Mouse (Mus musculus) embryonic facial prominence, embryonic 11.5 days (tissue): ENCODE data around the gene Dzank1. TPM values are rescaled to one million over a fixed set of nuclear protein-coding genes. Genes with fewer than 3 reads are reported as not detected.

Experiments used
- ATAC-seq: fragments of 200-750 bp; cut with Nextera tagmentation; replicated peaks from 2 replicates; pipeline ENCODE4 v1.8.0; 2017; ENCODE audit warnings: low read depth; ENCODE audit not compliant: insufficient number of reproducible peaks, low FRiP score, low TSS enrichment
- DNase-seq: peaks from one replicate; pipeline ENCODE4 v3.0.0-alpha.2; 2015; ENCODE audit warnings: low spot score
- H3K27ac ChIP-seq: fragments of 300-500 bp; sonication (generic); replicated peaks from 2 replicates; pipeline ENCODE4 v1.5.1; 2014; ENCODE audit warnings: mild to moderate bottlenecking, low read depth, low read length, control low read depth
- H3K27me3 ChIP-seq: fragments of 300-500 bp; sonication (generic); 2 replicates; pipeline ENCODE4 v1.6.1; 2014; ENCODE audit warnings: mild to moderate bottlenecking, low read length, moderate library complexity, mixed read lengths; ENCODE audit not compliant: control insufficient read depth, insufficient read depth
- H3K36me3 ChIP-seq: fragments of 300-500 bp; sonication (generic); replicated peaks from 2 replicates; pipeline ENCODE4 v1.6.1; 2014; ENCODE audit warnings: low read depth, mild to moderate bottlenecking, low read length, moderate library complexity, mixed read lengths; ENCODE audit not compliant: control insufficient read depth, insufficient read depth
- H3K4me1 ChIP-seq: fragments of 300-500 bp; sonication (generic); 2 replicates; pipeline ENCODE4 v1.6.1; 2014; ENCODE audit warnings: low read length, mixed read lengths; ENCODE audit not compliant: control insufficient read depth, insufficient read depth
- H3K4me2 ChIP-seq: fragments of 300-500 bp; sonication (generic); 2 replicates; pipeline ENCODE4 v1.6.1; 2014; ENCODE audit warnings: low read depth, mild to moderate bottlenecking, control low read depth, low read length, moderate library complexity
- H3K4me3 ChIP-seq: fragments of 300-500 bp; sonication (generic); 2 replicates; pipeline ENCODE4 v1.5.1; 2014; ENCODE audit warnings: low read depth, low read length, control low read depth
- H3K9ac ChIP-seq: fragments of 300-500 bp; sonication (generic); replicated peaks from 2 replicates; pipeline ENCODE4 v1.6.1; 2014; ENCODE audit warnings: mild to moderate bottlenecking, control low read depth, low read length
- H3K9me3 ChIP-seq: fragments of 300-500 bp; sonication (generic); replicated peaks from 2 replicates; pipeline ENCODE4 v1.6.1; 2016; ENCODE audit warnings: mild to moderate bottlenecking, low read length, inconsistent platforms, mixed read lengths; ENCODE audit not compliant: control insufficient read depth
- WGBS: fragments of 180-500 bp; shearing (Covaris S2); extraction: QIAGEN DNeasy Blood & Tissue Kit; methylation state at CpG from one replicate; pipeline ENCODE4 v1.1.7; 2014; 5-methylcytosine and 5-hydroxymethylcytosine counted together
- polyA plus RNA-seq: library from polyadenylated mRNA; unstranded; fragments of >200 nt; fragmentation: Nextera tagmentation; extraction: Ambion mirVana; gene quantifications from 2 replicates; pipeline ENCODE4 v1.2.1, GENCODE M21; 2014

Gene Dzank1
- polyA plus RNA-seq, 1 experiment from 2014 or later, result 1.5 TPM

GRCm38 (mm10) chr2:144545061-144545460 lies 17.8 kb upstream of the Dzank1 start:
- no peak overlapping the region for H3K9ac ChIP-seq
- no peak overlapping the region for H3K27ac ChIP-seq
- H3K36me3 ChIP-seq, result no peaks in the 10 kb centered on the region
- no peaks in the 10 kb centered on the region for H3K9me3 ChIP-seq
- WGBS, result 94% methylated on average over 2 of the region's 2 CpGs
- H3K4me1 ChIP-seq, result no peaks in the 10 kb centered on the region
- ATAC-seq (no peak), DNase-seq (no peak)
- H3K27me3 ChIP-seq, result no peaks in the 10 kb centered on the region
- H3K4me3 ChIP-seq, result no peak overlapping the region
- H3K4me2 ChIP-seq, result no peak overlapping the region

DNA sequence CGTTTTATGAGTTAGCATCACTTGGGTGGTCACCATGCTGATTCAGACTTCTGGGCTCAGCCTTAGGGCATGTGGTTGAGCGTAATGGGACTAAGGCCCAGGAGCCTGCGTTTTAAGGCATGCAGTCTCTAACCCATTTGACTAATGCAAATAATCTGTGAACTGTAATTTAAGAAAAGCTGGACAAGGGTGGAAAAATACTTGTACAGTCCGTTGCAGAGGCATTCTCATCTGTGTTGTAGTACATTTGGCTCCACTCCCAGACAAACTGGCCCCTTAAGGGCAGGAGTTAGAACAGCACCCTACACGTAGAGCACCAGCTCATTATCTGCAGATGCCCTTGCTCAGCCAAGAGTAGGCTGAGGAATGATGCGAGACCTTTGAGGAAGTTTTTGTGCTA lies 17.4 kb upstream of the Dzank1 start:
- ATAC-seq, result no peak
- 91% methylated on average over 6 of the region's 6 CpGs for WGBS

GRCm38 (mm10) chr2:144543670-144544069 lies 16.5 kb upstream of the Dzank1 start:
- H3K9ac ChIP-seq, result no peak overlapping the region
- no peaks in the 10 kb centered on the region for H3K4me1 ChIP-seq
- no peak overlapping the region for H3K27ac ChIP-seq
- peaks cover 3% of the 10 kb centered on the region; the same call in 1 of the 2 replicates for H3K36me3 ChIP-seq
- H3K4me3 ChIP-seq, result no peak overlapping the region
- no peak for DNase-seq
- no peaks in the 10 kb centered on the region for H3K9me3 ChIP-seq
- WGBS, result 89% methylated on average over 6 of the region's 6 CpGs
- no peak overlapping the region for H3K4me2 ChIP-seq
- no peaks in the 10 kb centered on the region for H3K27me3 ChIP-seq
- no peak for ATAC-seq

More for the DNA sequence above, 17.4 kb upstream of the Dzank1 start:
- Histone ChIP-seq H3K27me3 (no peaks in the 10 kb centered on the region), H3K36me3 (no peaks in the 10 kb centered on the region; the same call in 1 of the 2 replicates), H3K4me2 (no peak overlapping the region), H3K9me3 (no peaks in the 10 kb centered on the region), H3K9ac (no peak overlapping the region), H3K4me1 (no peaks in the 10 kb centered on the region), H3K4me3 (no peak overlapping the region), H3K27ac (no peak overlapping the region)
- DNase-seq, result no peak

DNA sequence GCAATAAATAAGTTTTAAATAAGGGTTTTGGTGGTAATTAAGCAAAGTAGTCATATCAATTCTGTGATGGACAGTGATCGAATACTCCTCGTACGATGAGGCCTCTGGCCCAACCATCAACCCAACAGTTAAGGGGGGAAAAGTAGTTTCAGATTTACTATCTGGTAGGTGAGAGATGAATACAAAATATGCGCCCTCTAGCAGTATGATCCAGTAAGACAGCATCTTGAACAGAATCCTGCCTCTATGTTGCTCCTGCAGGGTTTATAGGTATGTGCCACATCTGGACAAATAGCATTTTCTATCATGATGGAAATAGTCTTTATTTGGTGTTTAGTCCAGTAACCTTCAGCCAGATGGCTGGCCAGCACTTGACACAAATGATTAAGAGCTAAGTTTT lies 14.0 kb upstream of the Dzank1 start:
- ATAC-seq, result no peak
- DNase-seq, result peak; percentile 32
- WGBS, result 91% methylated on average over 4 of the region's 4 CpGs
- H3K4me2 ChIP-seq, result no peak overlapping the region
- H3K4me3 ChIP-seq, result no peak overlapping the region
- H3K27ac ChIP-seq, result no peak overlapping the region
- no peaks in the 10 kb centered on the region for H3K9me3 ChIP-seq
- no peaks in the 10 kb centered on the region for H3K4me1 ChIP-seq
- H3K36me3 ChIP-seq, result peaks cover 3% of the 10 kb centered on the region
- no peaks in the 10 kb centered on the region for H3K27me3 ChIP-seq
- H3K9ac ChIP-seq, result no peak overlapping the region

GRCm38 (mm10) chr2:144537123-144537522 lies 9.9 kb upstream of the Dzank1 start:
- DNase-seq (no peak), ATAC-seq (no peak)
- WGBS, result 94% methylated on average over 7 of the region's 7 CpGs
- no peaks in the 10 kb centered on the region for H3K4me1 ChIP-seq
- H3K4me3 ChIP-seq, result no peak overlapping the region
- H3K36me3 ChIP-seq, result peaks cover 9% of the 10 kb centered on the region
- H3K27ac ChIP-seq, result no peak overlapping the region
- H3K4me2 ChIP-seq, result no peak overlapping the region
- no peaks in the 10 kb centered on the region for H3K9me3 ChIP-seq
- H3K27me3 ChIP-seq, result no peaks in the 10 kb centered on the region
- H3K9ac ChIP-seq, result no peak overlapping the region

- H3K27ac ChIP-seq, result peak overlapping the region; percentile 85
- H3K9ac ChIP-seq, result peak overlapping the region; percentile 84
- H3K4me2 ChIP-seq, result peak overlapping the region; percentile 84
- peak overlapping the region; percentile 97 for H3K4me3 ChIP-seq
- ATAC-seq (peak; percentile 65), DNase-seq (no peak)
- H3K9me3 ChIP-seq, result no peaks in the 10 kb centered on the region
- no peaks in the 10 kb centered on the region for H3K4me1 ChIP-seq
- under 1% methylated on average over 25 of the region's 25 CpGs for WGBS
- H3K36me3 ChIP-seq, result peaks cover 2% of the 10 kb centered on the region; the same call in 1 of the 2 replicates
- H3K27me3 ChIP-seq, result no peaks in the 10 kb centered on the region
Observed at GRCm38 (mm10) chr2:144527821-144528174, 584 bp upstream of the Dzank1 start.

DNA sequence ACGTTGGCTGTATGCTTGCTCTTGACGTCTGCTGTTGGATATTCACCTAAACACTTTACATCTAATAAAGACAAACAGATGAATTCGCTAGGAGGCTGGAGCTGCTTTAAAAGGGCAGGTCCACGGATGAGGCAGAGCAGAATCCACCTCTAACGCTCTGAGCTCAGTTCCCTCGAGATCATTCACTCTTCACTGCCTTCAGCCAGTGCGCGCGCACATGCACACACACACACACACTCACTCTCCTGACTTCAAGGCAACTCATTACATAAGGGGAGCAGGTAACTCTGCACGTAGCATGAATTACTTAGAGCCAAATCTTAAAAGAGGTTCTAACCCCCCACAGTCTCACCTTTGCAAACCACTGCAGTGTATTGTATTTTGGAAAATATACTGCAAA lies 1.4 kb downstream of the Dzank1 start:
- ATAC-seq, result no peak
- no peak overlapping the region for H3K4me2 ChIP-seq
- H3K27me3 ChIP-seq, result no peaks in the 10 kb centered on the region
- H3K4me1 ChIP-seq, result no peaks in the 10 kb centered on the region
- DNase-seq, result no peak
- no peak overlapping the region for H3K9ac ChIP-seq
- WGBS, result 54% methylated on average over 10 of the region's 10 CpGs
- no peaks in the 10 kb centered on the region; the same call in 1 of the 2 replicates for H3K36me3 ChIP-seq
- H3K4me3 ChIP-seq, result no peak overlapping the region
- H3K9me3 ChIP-seq, result no peaks in the 10 kb centered on the region
- H3K27ac ChIP-seq, result no peak overlapping the region

DNA sequence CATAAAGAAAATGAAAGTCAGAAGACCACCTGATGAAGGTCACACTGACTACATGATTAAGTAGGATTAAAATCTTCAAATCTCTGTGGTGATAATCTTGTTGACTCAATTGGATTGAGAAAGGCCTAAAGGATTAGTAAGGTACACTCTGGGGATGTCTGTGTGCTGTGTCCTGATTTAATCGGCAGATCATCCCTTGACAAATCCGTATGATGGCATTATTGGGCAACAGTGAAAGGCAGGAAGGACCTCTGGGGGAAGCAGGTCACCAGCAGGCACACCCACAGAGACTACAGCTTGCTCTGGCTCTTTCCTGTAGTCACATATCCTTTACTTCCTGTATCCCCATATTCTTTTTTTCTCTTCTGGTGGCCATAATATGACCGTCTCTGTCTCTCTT lies 7.4 kb downstream of the Dzank1 start:
- H3K27ac ChIP-seq, result no peak overlapping the region
- H3K27me3 ChIP-seq, result no peaks in the 10 kb centered on the region
- no peak for ATAC-seq

More for the DNA sequence above, 7.4 kb downstream of the Dzank1 start:
- DNase-seq, result no peak
- 67% methylated on average over 3 of the region's 3 CpGs for WGBS
- Histone ChIP-seq H3K9ac (no peak overlapping the region), H3K4me3 (no peak overlapping the region), H3K4me1 (no peaks in the 10 kb centered on the region), H3K4me2 (no peak overlapping the region), H3K36me3 (no peaks in the 10 kb centered on the region), H3K9me3 (no peaks in the 10 kb centered on the region)
